ENCODE assay signal across 9 mouse cellular contexts in the genomic region with DNA sequence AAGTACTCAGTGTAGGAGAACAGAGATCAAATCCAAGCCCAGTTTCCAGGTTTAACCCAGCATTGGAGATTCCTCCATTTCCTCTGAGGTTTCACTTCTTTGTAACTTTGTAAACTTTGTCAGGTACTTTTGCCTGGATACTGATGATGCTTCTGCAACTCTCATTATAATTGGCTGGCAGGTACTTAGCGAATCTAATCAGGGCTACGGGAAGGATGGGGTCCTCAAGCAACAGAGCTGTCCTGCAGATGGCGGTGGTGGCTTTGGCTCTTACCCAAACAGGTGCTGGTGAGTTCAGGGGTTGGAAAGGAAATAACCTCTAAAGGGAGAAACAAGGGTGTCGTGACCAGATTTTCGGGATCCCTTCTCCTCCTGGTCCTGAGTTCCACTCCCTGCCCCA. TPM values are rescaled to one million over a fixed set of nuclear protein-coding genes. Genes with fewer than 3 reads are reported as not detected.
DNase-seq lines count a peak whose midpoint lies in the region; ATAC-seq lines count a peak whose summit lies in the region.
"Had no signal": no experiment of that assay in that cellular context is flagged by ENCODE, and none has a peak within 500 bp of the region (broad histone marks: within the 10 kb centered on the region; RNA-seq: fewer than 3 reads in every experiment).

No protein-coding gene starts in this region.

- no peaks in the 10 kb centered on the region for H3K36me3 ChIP-seq in splenic B cell, adult 2 months (ENCODE audit: control insufficient read depth, insufficient read depth, low read length, poor library complexity, severe bottlenecking)

- H3K27me3 ChIP-seq in splenic B cell, adult 2 months (ENCODE audit: control insufficient read depth, insufficient read depth, low read length, poor library complexity, severe bottlenecking): no peaks in the 10 kb centered on the region; the same call in 1 of the 2 replicates

- peak; percentile 47 for DNase-seq in ovary, postnatal 14 days (ENCODE audit: low spot score)
- no peak for DNase-seq in ovary, postnatal 10 days (ENCODE audit: low spot score)
- peak; percentile 29 for DNase-seq in forelimb bud, embryonic 11.5 days (ENCODE audit: low read depth, low spot score)
- DNase-seq in kidney, postnatal 10 days: peak; percentile 28
- DNase-seq in lung, postnatal 10 days: peak; percentile 47
- peak; percentile 95 for DNase-seq in splenic B cell, adult 2 months (ENCODE audit: low read depth, low spot score)
- DNase-seq in gastrocnemius, postnatal 36 days: no peak

- ATAC-seq in activated CD4-positive, CD25-positive, alpha-beta regulatory T cell, adult 4 months: peak; percentile 99

- intact Hi-C loops in gastrocnemius, postnatal 36 days (cut with DNase I): no loop called here

RNA-seq across cellular contexts. Expression of a gene that starts 9.6 kb away (rescaled TPM):
- polyA plus RNA-seq in activated CD4-positive, CD25-positive, alpha-beta regulatory T cell, adult 4 months (2017; shearing (Covaris generic)): not detected
- total RNA-seq in gastrocnemius, postnatal 36 days (2021): not detected
- polyA plus RNA-seq: gonadal fat pad, adult 2 months had no signal

RNA-seq across cellular contexts. Expression of a gene that starts 16.8 kb away (rescaled TPM):
- polyA plus RNA-seq in activated CD4-positive, CD25-positive, alpha-beta regulatory T cell, adult 4 months (2017; shearing (Covaris generic)): 1 to 10 TPM in 1 of 2 experiments, under 1 TPM in 1; 0.54 to 1.0 TPM
- not detected for total RNA-seq in gastrocnemius, postnatal 36 days (2021)
- polyA plus RNA-seq: gonadal fat pad, adult 2 months had no signal

RNA-seq across cellular contexts. Expression of a gene that starts 23.3 kb away (rescaled TPM):
- 100 to 1,000 TPM in 1 of 2 experiments, 10 to 100 TPM in 1; 94.0 to 120 TPM for polyA plus RNA-seq in activated CD4-positive, CD25-positive, alpha-beta regulatory T cell, adult 4 months (2017; shearing (Covaris generic))
- total RNA-seq in gastrocnemius, postnatal 36 days (2021): under 1 TPM; 0.81 to 0.94 TPM

RNA-seq across cellular contexts. Expression of a gene that starts 26.8 kb away (rescaled TPM):
- polyA plus RNA-seq in activated CD4-positive, CD25-positive, alpha-beta regulatory T cell, adult 4 months (2017; shearing (Covaris generic)): not detected
- total RNA-seq in gastrocnemius, postnatal 36 days (2021): not detected
- polyA plus RNA-seq: gonadal fat pad, adult 2 months had no signal

RNA-seq across cellular contexts. Expression of a gene that starts 33.8 kb away (rescaled TPM):
- not detected for polyA plus RNA-seq in activated CD4-positive, CD25-positive, alpha-beta regulatory T cell, adult 4 months (2017; shearing (Covaris generic))
- not detected for total RNA-seq in gastrocnemius, postnatal 36 days (2021)
- polyA plus RNA-seq: gonadal fat pad, adult 2 months had no signal

Comparison
In these comparisons a context has a peak if more than half of its experiments do, and no peak if none do; other contexts are left out.
1. DNase-seq: peak in ovary, postnatal 14 days (single experiment), forelimb bud, embryonic 11.5 days (single experiment), kidney, postnatal 10 days (single experiment), lung, postnatal 10 days (single experiment) and splenic B cell, adult 2 months (single experiment); none in ovary, postnatal 10 days (single experiment) and gastrocnemius, postnatal 36 days (0 of 2).